Mouse (Mus musculus): ENCODE results near the gene Phlpp2.

Gene Phlpp2

DNA sequence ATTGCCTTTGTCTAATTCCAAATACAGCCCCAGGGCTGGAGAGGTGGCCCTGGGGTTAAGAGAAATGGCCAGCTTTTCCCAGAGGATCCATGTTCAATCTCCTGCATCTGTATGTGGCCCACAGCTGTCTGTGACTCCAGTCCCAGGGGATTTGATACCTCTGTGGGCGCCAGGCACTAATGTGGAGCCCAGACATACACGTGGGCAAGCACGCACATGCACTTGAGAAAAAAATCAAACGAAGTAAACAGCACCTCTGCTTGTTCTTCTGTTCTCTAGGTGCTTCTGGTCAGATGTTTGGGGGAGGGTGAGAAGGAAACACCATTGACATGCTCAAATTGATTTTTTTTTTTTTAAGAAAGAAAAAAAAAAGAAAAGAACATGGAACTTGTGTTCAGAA, 95.8 kb downstream of the Phlpp2 start:
- no peak for DNase-seq

- DNase-seq: no peak
These were observed 100.5 kb downstream of the Phlpp2 start for GRCm38 (mm10) chr8:109968837-109969236.

- DNase-seq: no peak
These were observed 102.0 kb downstream of the Phlpp2 start for GRCm38 (mm10) chr8:109970323-109970722.

DNA sequence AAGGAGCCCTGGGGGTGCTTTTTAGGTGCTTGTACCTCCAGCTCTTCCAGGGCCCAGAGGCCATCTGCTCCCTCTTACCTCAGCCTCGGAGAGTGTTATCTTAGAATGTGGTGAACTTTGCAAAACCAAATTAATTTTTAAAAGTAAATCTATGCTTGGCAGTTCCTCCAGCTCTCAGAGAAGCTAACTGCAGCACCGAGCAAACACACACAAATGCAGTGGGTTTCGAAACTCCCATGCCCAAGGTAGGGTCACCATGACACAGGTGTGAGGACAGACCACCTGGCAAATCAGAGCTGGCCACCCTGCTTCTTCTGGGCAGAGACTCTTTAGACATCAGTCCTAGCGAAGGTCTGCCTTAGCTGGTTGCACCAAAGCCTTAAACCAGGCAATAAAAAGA, 104.6 kb downstream of the Phlpp2 start:
- DNase-seq: no peak

DNA sequence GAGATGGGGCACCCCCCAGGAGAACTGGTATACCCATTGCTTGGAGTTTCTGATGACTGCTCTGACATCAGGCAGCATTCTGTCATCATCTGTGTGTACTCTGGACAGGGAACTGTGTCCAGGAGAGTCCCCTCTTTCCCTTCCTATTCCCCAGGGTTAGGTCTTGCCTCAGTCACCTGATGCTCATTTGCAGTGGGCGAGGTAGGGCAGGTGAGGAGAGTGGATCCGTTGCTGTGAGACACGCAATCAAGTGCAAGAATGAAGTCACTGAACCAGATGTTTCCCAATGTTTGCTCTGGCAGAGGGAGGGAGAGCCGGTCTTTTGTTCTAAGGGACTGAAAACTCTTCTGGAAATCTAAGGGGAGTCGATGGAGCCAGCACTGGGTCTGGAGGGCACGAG, 111.0 kb downstream of the Phlpp2 start:
- DNase-seq: peak; percentile 17 to 49

DNA sequence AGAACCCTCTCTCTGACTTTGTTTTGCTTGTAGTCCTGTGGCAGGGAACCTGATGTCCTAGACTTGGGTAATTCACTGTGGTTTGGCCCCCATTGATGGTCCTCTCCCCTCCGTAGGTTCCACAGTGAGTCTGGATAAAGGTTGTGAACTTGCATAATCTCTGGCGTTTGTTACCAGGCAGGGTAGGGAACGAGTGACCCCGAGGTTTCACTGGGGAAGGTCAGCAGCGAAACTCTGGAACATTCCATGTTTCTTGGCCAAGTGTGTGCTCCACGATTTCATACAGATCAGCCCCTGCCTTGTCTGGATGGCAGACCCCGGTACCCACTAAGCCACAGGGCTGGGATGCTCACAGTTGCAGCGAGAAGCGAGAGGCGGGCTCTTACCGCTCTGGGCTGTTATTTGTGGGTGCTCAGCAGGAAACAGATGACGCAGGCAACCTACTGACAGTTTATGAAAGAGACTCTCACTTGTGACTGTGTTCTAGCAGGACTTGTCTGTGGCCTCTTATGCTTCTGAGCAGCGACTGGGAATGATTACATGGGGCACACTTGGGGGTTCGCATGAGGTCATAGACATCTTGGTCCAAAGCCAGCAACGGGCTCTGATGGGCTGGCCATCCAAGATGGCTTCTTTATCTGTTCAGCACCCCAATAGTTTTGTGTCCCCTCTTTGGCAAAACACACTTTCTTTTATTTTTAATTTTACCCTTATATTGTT, 114.2 kb downstream of the Phlpp2 start:
- no peak for DNase-seq

DNA sequence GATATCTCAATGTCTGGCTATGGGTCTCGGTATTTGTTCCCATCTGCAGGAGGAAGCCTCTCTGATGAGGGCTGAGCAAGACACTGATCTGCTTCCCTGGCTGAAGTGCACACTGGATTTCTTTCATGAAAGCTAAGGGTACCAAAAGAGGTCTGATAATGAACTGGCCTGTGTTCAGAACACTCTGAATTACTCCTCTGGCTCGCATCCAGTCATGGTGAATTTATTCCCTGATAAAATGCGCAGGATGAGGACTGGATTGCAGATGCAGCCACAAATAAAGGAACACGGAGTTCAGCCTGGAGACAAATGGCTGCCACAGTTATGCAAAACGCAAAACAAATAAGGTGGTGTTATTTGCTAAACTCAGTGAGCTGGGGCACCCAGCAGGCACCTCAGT, 115.6 kb downstream of the Phlpp2 start:
- no peak for DNase-seq

DNA sequence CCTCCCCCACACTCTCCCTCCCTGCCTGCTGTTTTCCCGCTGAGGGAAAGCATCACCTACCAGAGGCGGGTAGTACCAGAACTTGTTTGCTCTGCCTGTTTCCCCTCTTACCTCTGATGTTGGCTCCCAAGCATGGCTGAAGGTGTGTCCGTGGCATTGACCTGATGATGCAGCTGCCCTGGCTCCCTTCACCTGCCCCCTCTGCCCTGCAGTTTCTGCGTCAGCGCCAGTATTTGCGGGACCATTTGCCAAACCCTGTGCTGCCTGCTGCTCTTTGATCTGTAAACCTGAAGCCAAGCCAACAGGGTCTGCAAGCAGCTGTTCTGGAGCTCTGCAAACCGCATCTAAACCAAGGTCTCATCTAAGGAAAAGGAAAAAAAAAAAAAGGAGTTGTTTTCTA, 118.0 kb downstream of the Phlpp2 start:
- no peak for DNase-seq

GRCm38 (mm10) chr8:109987776-109988175, 119.4 kb downstream of the Phlpp2 start:
- peak; percentile 26 to 31 for DNase-seq

- DNase-seq: no peak
These were observed 120.8 kb downstream of the Phlpp2 start for GRCm38 (mm10) chr8:109989151-109989550.

GRCm38 (mm10) chr8:109990224-109990623, 121.9 kb downstream of the Phlpp2 start, which contains the start of gene Tat:
Gene Tat, plus strand, starts transcription at chr8:109990437.
- DNase-seq: no peak

- DNase-seq: no peak
These were observed 123.8 kb downstream of the Phlpp2 start for GRCm38 (mm10) chr8:109992166-109992565.

- no peak for DNase-seq
These were observed 124.6 kb downstream of the Phlpp2 start for GRCm38 (mm10) chr8:109992951-109993350.

Measured in lung, adult 18-20 months (tissue).